Mouse (Mus musculus) bone marrow macrophage, adult 2 months (primary cell): Measurements from ENCODE around the gene Slc22a18. TPM values are rescaled to one million over a fixed set of nuclear protein-coding genes. Genes with fewer than 3 reads are reported as not detected.
"Not testable (repeated sequence)": the region's sequence is repeated elsewhere in the genome, so short reads cannot be mapped to it uniquely, and the experiment has no call there.

Experiments used
- H3K27ac ChIP-seq: 2 replicates; pipeline ENCODE4 v1.5.1; 2012; ENCODE audit warnings: low read depth, low read length; ENCODE audit not compliant: insufficient read depth
- H3K4me1 ChIP-seq: 2 replicates; pipeline ENCODE4 v1.6.1; 2012; ENCODE audit warnings: low read length; ENCODE audit not compliant: control insufficient read depth, insufficient read depth
- H3K4me3 ChIP-seq: 2 replicates; pipeline ENCODE4 v1.5.1; 2012; ENCODE audit warnings: mild to moderate bottlenecking, low read length, moderate library complexity; ENCODE audit not compliant: insufficient read depth
- CTCF ChIP-seq: IDR thresholded peaks from 2 replicates; pipeline ENCODE4 v1.5.1; 2012; ENCODE audit warnings: low read depth, mild to moderate bottlenecking, low read length, moderate library complexity
- POLR2A ChIP-seq: IDR thresholded peaks from 2 replicates; pipeline ENCODE4 v1.6.1; 2012; ENCODE audit warnings: mild to moderate bottlenecking, low read depth, low read length, borderline replicate concordance
- polyA plus RNA-seq: library from polyadenylated mRNA; stranded (reverse); fragments of >200 nt; gene quantifications from 2 replicates; pipeline ENCODE4 v1.2.4, GENCODE M21; 2012; ENCODE audit not compliant: missing spikeins, insufficient read depth, insufficient read length

Slc22a18 gene
- polyA plus RNA-seq, 1 experiment = 2.4 TPM

DNA sequence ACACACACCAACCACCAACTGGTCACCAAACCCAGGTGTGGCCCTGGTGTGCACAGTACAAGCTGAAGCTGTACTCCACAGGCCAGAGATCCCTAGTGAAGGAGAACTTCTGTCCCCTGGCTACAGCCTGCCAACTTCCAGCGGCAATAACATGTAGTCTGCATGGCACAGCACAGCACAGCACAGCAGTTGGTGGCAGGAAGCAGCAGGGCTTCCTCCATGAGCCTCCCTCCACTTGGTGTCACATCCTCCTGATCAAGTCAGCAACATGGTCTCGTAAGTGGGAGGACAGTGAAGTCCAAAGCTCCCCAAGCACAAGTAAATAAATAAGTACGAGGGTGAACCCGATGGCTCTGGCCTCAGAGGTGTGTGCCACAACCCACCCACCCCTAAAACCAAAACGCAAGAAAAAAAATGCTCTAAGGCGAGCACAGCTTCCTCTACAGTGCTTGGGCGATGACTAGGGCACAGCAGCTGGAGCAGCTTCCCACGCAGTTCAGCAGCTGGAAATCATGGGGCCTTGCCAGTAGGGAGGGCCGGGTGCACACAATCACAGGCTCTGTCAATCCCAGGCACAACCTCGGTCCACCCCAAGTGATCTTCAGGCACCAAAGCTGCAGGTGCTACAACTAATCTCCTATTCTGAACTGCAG is 40.4 kb downstream of the Slc22a18 start:
- no peak overlapping the region for H3K27ac ChIP-seq
- no peak overlapping the region for H3K4me3 ChIP-seq
- TF ChIP-seq POLR2A (no peak), CTCF (no peak)
- H3K4me1 ChIP-seq = no peaks in the 10 kb centered on the region

- TF ChIP-seq CTCF = no peak
- no peak for TF ChIP-seq POLR2A
- no peak overlapping the region for H3K4me3 ChIP-seq
These were observed 40.9 kb downstream of the Slc22a18 start for GRCm38 (mm10) chr7:143514416-143514768.

DNA sequence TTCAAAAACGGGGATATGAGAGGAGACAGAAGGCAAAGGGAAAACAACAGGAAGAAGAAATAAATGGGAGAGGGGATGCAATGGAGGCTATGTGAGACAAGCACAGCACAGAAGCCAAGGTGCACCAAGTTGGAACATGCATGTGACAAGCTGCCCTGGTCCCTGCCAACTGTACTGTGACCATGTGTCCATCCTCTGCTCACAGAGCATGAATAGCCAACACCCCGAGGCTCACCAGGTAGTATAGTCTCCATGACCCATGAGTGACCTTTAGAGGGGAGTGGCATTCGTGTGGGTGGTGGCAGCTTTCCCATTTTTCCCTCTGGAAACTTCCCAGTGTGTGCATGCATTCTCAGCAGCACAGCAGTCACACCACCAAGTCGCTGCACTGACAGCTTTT is 45.8 kb downstream of the Slc22a18 start:
- no peak overlapping the region for H3K27ac ChIP-seq
- H3K4me3 ChIP-seq = no peak overlapping the region
- TF ChIP-seq CTCF (no peak), POLR2A (no peak)
- H3K4me1 ChIP-seq = peaks cover 9% of the 10 kb centered on the region

More at GRCm38 (mm10) chr7:143514416-143514768, 40.9 kb downstream of the Slc22a18 start:
- Histone ChIP-seq H3K4me1 (no peaks in the 10 kb centered on the region), H3K27ac (no peak overlapping the region)

DNA sequence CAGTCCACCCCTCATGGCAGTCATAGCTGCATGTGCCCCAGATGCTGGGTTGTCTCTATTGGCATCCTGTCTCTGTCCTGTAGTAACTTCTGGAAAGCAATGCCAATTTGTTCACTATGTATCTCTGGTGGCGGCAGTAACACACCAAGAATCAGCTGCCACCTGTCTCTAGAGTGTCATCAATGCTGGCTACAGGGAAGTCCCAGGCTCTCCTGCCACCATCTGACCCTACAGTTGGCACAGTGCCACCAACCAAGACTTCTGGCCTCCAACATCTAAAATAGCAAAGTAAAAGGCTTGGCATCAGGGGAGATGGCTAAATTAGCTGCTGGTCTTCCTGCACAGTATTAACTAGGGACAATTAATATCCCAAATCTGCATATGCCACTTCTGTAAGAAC is 58.9 kb downstream of the Slc22a18 start:
- Histone ChIP-seq H3K27ac (no peak overlapping the region), H3K4me3 (no peak overlapping the region), H3K4me1 (no peaks in the 10 kb centered on the region)
- TF ChIP-seq POLR2A (no peak), CTCF (no peak)

- Histone ChIP-seq H3K4me1 (no peaks in the 10 kb centered on the region), H3K4me3 (no peak overlapping the region), H3K27ac (no peak overlapping the region)
- TF ChIP-seq POLR2A (no peak), CTCF (no peak)
These were observed 59.7 kb downstream of the Slc22a18 start for GRCm38 (mm10) chr7:143533284-143533683.

GRCm38 (mm10) chr7:143536251-143536650 is 62.7 kb downstream of the Slc22a18 start:
- Histone ChIP-seq H3K27ac (no peak overlapping the region), H3K4me3 (no peak overlapping the region), H3K4me1 (no peaks in the 10 kb centered on the region)
- TF ChIP-seq CTCF = no peak
- no peak for TF ChIP-seq POLR2A

DNA sequence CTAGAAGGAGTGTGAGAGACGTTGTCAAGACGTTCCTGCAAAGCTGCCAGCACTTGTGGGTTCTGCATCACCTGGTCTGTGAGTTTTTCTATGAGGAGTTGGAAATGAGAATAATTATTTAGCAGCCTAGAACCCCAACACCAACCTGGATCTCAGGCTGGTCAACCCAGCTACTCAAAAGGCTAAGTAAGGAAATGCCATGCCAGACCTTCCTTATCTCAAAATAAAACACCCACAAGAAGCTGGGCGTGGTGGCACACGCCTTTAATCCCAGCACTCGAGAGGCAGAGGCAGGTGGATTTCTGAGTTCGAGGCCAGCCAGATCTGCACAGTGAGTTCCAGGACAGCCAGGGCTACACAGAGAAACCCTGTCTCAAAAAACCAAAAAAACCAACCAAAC is 64.7 kb downstream of the Slc22a18 start:
- not testable (repeated sequence) for H3K4me3 ChIP-seq, H3K27ac ChIP-seq
- H3K4me1 ChIP-seq = peaks cover 16% of the 10 kb centered on the region

DNA sequence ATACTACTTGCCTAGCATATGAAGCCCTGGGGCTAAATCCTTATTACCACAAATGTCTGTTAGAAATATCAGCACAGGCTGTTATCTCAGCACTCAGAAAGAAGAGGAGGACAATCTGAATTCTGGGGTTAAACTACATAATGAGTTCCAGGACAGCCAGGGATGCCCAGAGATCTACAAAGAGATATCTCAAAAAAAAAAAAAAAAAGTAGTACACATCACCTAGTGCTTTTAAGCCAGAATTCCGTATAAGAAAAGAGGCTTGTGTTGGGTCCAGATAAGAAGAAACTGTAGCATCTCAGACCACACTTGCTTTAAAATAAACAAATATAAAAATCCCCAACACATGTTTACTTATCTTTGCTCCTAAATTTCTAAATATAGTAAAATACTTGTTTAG is 65.1 kb downstream of the Slc22a18 start:
- TF ChIP-seq CTCF = no peak
- TF ChIP-seq POLR2A = no peak
- peaks cover 20% of the 10 kb centered on the region for H3K4me1 ChIP-seq
- H3K27ac ChIP-seq = no peak overlapping the region
- H3K4me3 ChIP-seq = no peak overlapping the region

DNA sequence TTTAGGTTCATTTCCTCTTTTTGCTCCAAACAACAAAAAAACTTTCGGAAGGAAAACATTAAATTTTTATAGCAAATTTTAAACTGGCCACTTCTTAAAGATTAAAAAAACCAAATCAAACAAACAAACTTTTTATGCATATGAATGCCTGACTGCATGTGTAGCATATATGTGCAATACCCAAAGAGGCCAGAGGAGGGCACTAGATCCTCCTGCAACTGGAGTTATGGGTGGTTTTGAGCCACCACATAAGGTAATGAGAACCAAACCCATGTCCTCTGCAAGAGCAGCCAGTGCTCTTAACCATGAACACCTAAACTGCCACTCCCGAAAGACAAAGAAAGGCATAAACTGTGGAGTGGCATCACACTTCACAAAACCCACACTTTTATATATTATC is 70.8 kb downstream of the Slc22a18 start:
- no peak for TF ChIP-seq POLR2A
- no peak for TF ChIP-seq CTCF
- Histone ChIP-seq H3K4me1 (peaks cover 28% of the 10 kb centered on the region), H3K4me3 (no peak overlapping the region), H3K27ac (no peak overlapping the region)

DNA sequence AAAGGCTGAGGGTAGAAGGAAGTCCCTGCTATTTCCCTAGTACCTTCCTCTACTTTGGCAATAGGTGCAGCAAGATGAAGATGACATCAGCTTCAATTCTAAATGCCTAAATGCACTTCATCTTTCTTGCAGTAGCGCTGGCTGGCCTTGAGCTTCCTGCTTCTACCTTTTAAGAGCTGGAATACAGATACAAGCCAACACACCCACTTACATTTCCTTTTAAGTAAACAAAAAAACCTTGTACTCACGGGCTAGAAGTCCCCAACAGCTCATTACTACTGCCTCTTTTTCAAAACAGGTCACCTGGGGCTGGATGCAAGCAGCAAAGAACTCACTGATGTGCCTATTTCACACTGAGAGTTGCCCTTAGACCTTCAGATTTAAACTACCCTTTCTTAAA is 73.0 kb downstream of the Slc22a18 start:
- TF ChIP-seq CTCF (no peak), POLR2A (no peak)
- H3K4me3 ChIP-seq = no peak overlapping the region
- H3K27ac ChIP-seq = no peak overlapping the region
- H3K4me1 ChIP-seq = peaks cover 27% of the 10 kb centered on the region
